Mouse (Mus musculus): ENCODE measurements around the gene Usp19.
A peak's percentile ranks its signal among the peaks of the same experiment; 100 is the strongest.

Usp19 gene

DNA sequence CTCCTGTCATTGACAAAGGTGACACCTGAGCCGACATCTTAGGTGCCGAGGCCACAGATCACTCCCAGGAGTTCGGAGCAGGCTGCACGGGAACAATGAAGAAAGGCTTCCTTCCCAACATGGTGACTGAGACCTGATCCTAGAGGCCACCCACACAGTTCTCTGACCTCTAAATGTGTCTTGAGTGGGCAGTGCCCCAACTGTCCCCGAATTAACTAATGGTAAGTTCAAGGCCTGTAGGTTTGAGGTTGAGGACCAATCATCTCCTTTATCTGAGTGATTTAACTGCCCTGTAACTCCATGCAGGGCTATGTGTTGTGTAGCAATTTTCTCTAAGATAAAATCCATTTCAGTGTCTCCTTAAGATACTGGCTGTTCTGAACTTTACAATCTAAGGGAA is 21.0 kb upstream of the Usp19 start:
- DNase-seq (ENCODE audit: low read depth): no peak

DNA sequence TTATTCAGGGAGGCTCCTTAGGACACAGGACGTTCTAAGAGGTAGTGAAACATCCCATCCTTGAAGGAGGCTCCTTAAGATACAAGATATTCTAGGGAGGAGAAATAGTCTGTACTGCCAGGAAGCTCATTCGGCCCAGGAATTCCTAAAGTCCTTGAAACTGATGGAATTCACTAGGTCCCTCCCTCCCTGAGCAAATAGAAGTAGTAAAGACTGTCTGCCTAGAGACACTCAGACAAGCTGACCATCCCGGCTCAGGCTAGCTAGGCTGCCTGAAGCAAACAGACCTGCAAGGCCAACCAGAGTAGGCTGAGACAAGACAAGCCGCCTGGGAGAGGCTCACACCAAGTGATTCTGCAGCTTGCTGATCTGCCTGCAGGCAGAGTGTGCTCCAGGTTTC is 20.6 kb upstream of the Usp19 start:
- DNase-seq (ENCODE audit: low read depth): no peak

DNA sequence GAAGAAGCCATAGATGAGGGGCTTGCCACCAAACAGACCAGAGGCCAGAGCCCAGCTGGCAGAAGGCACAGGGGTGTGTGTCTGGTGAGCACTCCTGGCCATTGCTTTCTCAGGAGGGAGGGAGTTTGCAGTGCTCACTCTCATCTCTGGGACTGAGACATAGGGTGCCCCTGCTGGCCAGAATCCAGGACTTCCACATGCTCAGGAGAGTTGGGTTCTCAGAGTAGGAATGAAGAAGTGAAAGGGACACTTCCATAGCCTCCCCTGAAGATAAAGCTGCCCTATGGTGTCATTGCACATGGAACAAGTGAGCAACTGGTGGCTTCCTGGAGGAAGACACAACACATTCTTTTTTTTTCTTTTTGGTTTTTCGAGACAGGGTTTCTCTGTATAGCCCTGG is 15.9 kb upstream of the Usp19 start:
- DNase-seq (ENCODE audit: low read depth): no peak

DNA sequence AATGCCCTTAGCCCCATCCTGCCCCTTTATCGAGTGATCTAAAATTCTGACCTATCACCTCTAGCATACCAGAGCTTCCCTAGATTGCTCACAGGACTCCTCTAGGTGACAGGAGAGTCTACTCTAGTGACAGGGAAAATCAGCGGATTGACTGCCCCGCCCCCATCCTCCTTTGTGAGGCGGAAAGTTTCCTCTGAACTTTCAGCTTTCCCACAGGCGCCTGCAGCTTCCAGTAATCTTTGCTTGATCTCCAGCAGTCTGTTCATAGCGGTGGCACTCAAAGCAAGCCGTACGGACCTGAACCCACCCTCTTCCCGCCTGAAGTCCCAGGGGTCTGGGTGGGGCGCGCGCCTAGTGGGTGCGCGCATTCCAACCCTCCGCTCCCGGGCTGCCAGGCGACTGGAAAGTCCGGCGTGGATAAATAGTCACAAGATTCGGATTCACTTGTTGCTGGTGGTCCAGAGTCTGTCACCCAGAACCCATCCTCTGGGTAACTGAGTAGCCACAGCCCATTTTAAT is 11.7 kb upstream of the Usp19 start:
- peak; percentile 28 for DNase-seq (ENCODE audit: low read depth)

DNA sequence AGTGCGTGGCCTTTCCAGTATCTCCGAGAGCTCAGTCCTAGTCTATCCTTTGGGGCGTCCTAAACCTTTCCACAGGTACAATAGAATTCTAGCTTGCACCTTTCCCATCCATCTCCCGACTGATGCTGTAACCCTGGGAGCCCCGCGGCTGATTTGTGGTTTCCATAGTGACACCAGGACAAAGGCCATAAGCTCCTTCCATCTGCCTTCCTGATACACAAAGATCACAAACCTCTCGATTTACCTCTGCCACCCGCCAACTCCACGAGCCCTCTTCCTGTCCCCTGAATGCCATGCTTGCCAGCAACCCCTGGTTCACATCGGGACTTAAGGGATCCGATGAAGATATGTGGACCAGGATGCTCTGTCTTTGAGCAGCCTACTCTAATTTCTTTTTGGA is 11.2 kb upstream of the Usp19 start:
- DNase-seq (ENCODE audit: low read depth): no peak

DNA sequence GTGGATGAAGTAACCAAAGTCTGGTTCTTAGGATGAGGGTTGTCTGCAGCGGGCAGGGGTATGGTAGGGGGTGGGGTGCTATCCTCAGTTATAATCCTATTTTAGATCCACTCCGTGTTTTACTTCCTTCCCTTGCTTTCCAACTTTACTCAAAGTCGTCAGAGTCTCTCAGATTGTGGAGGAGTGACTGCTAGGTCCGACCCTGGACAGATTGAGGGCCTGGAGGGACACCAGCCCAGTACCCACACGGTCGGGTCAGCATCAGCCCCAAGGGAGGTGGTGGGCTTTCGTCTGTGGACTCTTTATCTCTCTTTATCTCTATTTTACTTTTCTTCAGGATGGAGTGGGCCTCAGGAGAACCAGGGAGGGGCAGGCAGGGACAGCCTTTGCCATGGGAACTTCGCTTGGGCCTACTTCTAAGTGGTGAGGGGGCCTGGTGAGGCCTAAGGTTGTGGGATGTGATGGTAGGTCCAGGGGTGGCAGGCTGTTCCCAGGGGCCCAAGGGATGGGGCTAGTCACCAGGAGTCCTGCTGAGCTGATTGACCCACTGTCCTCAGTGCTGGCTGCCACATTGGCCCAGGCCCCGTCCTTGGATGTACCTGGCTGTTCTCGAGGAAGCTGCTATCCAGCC is 10.6 kb upstream of the Usp19 start, which contains the start of gene Lamb2:
Gene Lamb2 (plus strand): TSS at position 16 of the 631 bp plus-strand sequence.
- peak; percentile 36 for DNase-seq (ENCODE audit: low read depth)

DNA sequence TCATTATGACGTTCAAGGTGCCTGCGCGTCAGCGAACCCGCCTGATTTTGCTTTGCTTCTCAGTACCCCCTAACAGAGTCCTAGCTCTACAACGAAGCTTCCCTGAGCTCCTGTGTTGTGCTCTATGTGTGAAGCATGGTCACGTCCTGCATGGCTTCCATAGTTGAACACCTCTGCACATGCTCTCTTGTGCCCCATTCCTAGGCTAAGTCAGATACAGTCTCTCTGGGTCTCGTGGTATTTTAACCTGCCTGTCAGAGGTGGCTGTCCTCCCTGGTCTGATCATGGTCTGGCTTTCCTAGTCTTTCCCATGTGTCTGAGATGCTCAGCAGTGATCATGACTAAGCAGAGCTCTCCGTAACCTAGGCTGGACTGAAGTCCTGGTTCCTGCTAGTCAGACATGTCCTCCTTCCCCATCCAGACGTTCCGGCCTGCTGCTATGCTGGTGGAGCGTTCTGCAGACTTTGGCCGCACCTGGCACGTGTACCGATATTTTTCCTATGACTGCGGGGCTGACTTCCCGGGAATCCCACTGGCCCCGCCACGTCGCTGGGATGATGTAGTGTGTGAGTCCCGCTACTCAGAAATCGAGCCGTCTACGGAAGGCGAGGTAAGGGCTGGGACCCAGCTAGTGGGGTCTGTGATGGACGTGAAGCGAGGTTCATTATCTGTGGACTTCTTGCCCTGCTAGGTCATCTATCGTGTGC is 9.4 kb upstream of the Usp19 start:
- no peak for DNase-seq (ENCODE audit: low read depth)

DNA sequence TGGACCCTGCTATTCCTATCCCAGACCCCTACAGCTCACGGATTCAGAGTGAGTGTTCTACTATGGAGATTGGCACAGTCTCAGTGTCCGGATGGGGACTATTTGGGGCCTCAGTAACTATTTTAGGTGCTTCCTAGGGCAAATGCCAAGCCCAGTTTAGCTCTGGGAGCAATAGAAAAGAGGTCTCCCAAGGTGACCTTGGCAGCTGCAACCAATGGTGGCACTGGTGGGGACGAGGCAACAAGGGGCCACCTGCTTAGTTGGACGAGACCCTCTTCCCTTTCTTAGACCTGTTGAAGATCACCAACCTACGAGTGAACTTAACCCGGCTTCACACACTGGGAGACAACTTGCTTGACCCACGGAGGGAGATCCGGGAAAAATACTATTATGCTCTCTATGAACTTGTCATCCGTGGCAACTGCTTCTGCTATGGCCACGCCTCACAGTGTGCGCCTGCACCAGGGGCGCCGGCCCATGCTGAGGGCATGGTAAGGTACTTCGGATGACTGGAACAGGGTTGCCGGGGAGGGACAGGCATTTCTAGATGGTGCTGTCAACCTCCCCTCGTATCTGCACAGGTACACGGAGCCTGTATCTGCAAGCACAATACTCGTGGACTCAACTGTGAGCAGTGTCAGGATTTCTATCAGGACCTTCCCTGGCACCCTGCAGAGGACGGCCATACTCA is 8.7 kb upstream of the Usp19 start:
- no peak for DNase-seq (ENCODE audit: low read depth)

DNA sequence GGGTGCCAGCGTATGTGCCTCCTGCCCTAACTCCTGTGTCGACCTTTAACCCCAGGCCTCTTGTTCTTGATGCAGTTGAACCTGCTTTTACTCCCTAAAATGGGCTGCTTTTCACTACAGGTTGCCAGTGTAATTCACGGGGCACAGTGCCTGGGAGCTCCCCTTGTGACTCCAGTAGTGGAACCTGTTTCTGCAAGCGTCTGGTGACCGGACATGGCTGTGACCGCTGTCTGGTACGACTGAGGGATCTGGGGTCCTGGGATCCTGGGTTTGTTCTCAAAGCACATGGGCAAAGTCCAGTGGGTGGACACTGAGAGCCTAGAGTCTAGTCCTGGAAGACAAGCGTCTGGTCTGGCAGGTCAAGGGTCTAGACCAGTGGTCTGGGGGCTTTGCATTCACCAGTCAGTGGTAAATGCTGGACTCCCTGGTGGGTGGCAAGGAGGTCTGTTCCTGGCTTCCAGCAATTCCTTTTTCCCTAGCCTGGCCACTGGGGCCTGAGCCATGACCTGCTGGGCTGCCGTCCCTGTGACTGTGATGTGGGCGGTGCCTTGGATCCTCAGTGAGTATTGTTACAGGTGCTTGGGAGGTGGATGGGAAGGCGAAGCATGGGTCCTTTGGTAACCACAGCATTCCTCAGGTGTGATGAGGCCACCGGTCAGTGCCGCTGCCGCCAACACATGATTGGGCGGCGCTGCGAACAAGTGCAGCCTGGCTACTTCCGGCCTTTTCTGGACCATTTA is 7.2 kb upstream of the Usp19 start:
- no peak for DNase-seq (ENCODE audit: low read depth)

DNA sequence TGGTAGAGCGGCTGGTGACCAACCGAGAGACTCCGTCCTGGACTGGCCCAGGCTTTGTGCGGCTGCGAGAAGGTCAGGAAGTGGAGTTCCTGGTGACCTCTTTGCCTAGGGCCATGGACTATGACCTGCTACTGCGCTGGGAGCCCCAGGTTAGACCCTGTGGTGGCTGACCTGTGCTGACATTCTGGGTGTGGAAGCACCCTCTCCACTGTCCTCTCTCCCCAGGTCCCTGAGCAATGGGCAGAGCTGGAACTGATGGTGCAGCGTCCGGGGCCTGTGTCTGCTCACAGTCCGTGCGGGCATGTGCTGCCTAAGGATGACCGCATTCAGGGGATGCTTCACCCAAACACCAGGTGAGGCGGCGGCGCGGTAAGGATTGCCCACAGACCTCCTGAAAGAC is 6.4 kb upstream of the Usp19 start:
- DNase-seq (ENCODE audit: low read depth): no peak

DNA sequence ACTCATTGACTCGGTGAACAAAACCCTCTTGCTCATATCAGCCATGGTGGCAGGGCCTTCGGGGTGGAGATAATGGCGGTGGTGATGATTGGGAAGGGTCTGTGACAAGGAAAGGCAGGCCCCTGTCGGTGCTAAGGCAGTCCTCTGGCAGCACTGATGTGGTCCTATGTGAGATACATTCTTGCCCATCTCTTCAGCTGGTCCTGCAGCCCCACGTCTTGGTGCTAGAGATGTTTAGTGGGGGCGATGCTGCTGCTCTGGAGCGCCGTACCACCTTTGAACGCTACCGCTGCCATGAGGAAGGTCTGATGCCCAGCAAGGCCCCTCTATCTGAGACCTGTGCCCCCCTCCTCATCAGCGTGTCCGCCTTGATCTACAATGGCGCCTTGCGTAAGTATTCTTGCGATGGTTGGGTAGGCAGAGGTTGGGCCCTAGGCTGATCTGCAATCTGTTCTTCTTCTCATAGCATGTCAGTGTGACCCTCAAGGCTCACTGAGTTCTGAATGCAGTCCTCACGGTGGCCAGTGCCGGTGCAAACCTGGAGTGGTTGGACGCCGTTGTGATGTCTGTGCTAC is 5.0 kb upstream of the Usp19 start:
- no peak for DNase-seq (ENCODE audit: low read depth)

DNA sequence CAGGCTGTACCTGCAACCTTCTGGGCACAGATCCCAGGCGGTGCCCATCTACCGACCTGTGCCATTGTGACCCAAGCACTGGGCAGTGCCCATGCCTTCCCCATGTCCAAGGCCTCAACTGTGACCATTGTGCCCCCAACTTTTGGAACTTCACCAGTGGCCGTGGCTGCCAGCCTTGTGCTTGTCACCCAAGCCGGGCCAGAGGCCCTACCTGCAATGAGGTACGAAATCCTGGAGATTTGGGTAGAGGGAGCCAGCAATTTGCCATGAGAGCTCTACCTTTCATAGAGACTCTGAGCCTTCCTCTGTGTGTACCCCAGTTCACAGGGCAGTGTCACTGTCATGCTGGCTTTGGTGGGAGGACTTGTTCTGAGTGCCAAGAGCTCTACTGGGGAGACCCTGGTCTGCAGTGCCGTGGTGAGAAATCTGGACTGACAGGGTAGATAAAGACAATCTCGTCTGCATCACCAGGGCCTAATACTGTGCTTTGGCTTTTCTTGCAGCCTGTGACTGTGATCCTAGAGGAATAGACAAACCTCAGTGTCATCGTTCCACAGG is 3.4 kb upstream of the Usp19 start:
- no peak for DNase-seq (ENCODE audit: low read depth)

DNA sequence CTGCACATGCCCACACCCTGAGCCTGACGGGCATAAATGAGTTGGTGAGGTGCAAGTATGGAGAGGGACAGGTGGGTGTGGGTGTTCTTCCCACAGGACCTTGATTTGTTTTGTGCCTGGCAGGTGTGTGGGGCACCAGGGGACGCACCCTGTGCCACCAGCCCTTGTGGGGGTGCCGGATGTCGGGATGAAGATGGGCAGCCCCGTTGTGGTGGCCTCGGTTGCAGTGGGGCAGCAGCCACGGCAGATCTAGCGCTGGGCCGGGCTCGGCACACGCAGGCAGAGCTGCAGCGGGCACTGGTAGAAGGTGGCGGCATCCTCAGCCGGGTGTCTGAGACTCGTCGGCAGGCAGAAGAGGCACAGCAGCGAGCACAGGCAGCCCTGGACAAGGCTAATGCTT is 2.0 kb upstream of the Usp19 start:
- no peak for DNase-seq (ENCODE audit: low read depth)

DNA sequence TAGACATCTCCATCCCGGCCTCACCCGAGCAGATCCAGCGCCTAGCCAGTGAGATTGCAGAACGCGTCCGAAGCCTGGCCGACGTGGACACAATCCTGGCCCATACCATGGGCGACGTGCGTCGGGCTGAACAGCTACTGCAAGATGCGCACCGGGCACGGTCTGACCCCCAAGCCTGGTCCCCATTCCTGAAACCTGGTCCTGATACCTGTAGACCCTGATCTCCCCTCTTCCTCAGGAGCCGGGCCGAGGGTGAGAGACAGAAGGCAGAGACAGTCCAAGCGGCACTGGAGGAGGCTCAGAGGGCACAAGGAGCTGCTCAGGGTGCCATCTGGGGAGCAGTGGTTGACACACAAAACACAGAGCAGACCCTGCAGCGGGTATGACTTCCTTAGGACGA is 1.2 kb upstream of the Usp19 start:
- DNase-seq (ENCODE audit: low read depth): no peak

DNA sequence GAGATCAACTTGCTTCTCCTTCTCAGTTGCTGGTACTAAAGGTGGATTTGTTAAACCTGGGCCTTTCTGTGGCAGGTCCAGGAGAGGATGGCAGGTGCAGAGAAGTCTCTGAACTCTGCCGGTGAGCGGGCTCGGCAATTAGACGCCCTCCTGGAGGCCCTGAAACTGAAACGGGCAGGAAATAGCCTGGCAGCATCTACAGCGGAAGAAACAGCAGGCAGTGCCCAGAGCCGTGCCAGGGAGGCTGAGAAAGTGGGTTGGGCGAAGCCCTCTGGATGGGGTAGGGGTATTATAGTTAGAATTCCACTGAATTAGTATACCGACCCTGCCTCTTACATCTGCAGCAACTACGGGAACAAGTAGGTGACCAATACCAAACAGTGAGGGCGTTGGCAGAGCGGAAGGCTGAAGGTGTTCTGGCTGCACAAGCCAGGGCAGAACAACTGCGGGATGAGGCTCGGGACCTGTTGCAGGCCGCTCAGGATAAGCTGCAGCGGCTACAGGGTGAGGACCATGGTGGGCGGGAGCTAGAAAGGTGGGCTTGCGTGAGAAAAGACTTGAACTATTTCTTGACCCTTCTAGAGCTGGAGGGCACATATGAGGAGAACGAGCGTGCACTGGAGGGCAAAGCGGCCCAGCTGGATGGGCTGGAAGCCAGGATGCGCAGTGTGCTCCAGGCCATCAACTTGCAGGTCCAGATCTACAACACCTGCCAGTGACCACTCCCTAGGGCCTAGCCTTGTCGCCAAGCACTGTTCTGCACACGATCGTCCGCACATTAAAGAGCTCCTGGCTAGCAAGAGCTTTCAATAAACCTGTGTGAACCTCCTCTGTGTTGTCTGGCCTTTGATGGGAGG is 472 bp upstream of the Usp19 start:
- peak; percentile 62 for DNase-seq (ENCODE audit: low read depth)

DNA sequence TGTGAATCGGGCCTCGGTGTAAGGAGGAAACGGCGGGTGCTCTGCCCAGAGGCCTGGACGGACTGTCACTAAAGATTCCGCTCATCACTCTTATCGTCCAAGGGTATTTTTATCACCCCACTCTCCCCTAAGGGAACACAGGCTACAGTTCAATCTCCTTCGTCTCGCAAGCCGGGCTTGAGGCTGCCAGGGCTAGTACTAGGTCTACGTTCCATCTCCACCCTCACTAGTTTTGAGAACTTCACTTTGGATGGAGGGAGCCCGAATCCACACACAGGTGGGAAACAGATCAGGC is 831 bp downstream of the Usp19 start:
- no peak for DNase-seq (ENCODE audit: low read depth)

DNA sequence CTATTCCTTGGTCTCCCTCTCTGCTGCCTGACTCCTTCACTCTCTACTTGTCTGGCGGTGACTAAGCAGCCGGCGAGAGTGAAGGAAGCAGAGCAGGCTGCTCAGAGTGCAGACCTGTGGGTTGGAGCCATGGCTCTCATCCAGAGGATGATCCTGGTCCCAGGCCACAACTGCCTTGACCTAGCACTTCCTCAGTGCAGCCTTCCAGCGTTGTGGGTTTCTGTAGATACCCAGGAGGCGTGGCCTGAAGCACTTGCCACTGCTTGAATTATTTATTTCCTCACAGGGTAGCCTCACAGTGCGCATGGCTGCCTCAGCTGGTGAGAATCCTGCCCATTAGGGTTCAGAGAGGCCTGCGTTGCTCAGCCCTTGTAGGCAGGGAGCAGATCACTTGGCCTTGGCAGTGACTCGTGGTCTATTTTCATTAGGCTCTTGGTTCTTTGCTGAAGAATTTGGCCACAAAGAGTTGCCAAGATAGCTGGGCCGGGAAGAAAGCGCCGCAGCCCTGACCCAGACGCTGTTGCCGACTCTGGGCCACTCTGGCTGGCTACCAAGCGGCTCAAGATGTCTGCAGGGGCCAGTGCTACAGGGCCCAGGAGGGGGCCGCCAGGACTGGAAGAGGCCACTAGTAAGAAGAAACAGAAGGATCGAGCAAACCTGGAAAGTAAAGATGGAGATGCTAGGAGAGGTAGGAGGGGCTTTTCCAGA is 1.8 kb downstream of the Usp19 start:
- DNase-seq (ENCODE audit: low read depth): peak; percentile 51

DNA sequence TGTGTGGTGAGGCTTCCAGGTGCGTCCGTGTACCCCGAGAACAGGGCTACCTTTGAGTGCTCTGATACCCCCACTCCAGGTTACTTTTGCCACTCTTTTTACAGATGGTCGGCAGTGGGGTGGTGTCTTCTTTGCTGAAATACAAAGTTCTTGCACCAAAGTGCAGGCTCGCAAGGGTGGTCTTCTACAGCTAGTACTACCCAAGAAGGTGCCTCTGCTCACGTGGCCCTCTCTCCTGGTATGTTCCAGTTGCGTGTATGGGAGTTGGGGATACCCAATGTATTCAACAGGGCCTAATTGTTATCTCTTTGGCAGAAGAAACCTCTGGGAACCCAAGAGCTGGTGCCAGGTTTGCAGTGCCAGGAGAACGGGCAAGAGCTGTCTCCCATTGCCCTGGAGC is 2.8 kb downstream of the Usp19 start:
- no peak for DNase-seq (ENCODE audit: low read depth)

DNA sequence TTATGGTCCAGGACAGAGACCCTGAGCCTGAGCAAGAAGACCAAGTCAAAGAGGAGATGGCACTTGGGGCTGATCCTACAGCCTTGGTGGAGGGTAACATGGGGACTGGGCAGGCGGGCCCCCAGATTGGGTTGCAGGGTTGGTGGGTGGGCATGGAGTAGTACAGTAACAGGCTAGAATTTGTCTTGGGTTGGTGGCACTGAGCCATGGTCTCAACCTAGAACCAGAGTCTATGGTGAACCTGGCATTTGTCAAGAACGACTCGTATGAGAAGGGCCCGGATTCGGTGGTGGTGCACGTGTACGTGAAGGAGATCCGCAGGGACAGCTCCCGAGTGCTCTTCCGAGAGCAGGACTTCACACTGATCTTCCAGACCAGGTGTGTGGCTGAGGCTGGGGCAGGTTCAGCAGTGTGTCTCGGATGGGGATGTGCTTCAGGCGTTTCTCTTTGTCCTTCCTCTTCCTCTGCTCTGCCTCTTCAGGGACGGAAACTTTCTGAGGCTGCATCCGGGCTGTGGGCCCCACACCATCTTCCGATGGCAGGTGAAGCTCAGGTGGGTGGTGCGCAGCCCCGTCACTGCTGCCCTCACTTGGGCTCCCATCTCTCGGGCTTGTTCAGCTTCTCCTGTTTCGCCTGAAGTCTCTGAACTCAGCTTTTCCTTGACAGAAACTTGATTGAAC is 3.9 kb downstream of the Usp19 start:
- no peak for DNase-seq (ENCODE audit: low read depth)

DNA sequence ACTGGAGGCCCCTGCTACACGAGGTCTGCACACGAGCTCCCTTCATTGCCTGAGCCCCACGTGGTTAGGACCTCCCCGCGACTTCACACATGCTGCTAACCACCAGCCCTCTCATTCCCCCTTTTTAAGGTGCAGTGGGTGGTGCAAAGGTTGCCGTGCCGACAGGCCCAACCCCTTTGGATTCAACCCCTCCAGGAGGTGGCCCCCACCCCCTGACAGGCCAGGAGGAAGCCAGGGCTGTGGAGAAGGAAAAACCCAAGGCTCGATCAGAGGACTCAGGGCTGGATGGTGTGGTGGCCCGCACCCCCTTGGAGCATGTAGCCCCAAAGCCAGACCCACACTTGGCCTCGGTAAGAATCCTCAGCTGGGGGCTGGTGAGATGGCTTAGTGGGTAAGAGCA is 4.5 kb downstream of the Usp19 start:
- DNase-seq (ENCODE audit: low read depth): no peak

Data from induced T-regulatory cell, adult 2 months (primary cell).